Mouse (Mus musculus): Measurements from ENCODE around the gene Lmod1.

The Lmod1 gene

GRCm38 (mm10) chr1:135408973-135409372 lies 84.4 kb downstream of the Lmod1 start:
- DNase-seq (ENCODE audit: extremely low spot score, low read depth, low spot score) = no peak

GRCm38 (mm10) chr1:135410967-135411366 lies 86.4 kb downstream of the Lmod1 start:
- DNase-seq (ENCODE audit: extremely low spot score, low read depth, low spot score) = no peak

- no peak for DNase-seq (ENCODE audit: extremely low spot score, low read depth, low spot score)
Observed at GRCm38 (mm10) chr1:135412130-135412529, 87.5 kb downstream of the Lmod1 start.

- no peak for DNase-seq (ENCODE audit: extremely low spot score, low read depth, low spot score)
Observed at GRCm38 (mm10) chr1:135413996-135414395, 89.4 kb downstream of the Lmod1 start.

Data from hindlimb bud, embryonic 11.5 days (tissue).